Mouse (Mus musculus): ENCODE measurements around the gene Gm12569. TPM values are rescaled to one million over a fixed set of nuclear protein-coding genes. Genes with fewer than 3 reads are reported as not detected.

Gm12569 gene
- polyA plus RNA-seq (2015; fragmentation: Nextera tagmentation; extraction: Ambion mirVana): not detected in 2 replicates

GRCm38 (mm10) chr11:51220308-51220707 lies at the start of gene Gm12569:
TSS of gene Gm12569 (plus strand) at chr11:51220473.
- Histone ChIP-seq H3K4me2 (replicated peaks) (no peak within 1 kb of the TSS), H3K36me3 (no peaks in the 10 kb centered on the region), H3K27ac (replicated peaks) (no peak within 1 kb of the TSS), H3K27me3 (no peaks in the 10 kb centered on the region), H3K4me1 (no peaks in the 10 kb centered on the region), H3K9me3 (no peaks in the 10 kb centered on the region), H3K9ac (replicated peaks) (no peak within 1 kb of the TSS), H3K4me3 (no peak within 1 kb of the TSS)
- 95% methylated on average over 11 of the region's 11 CpGs for WGBS
- no peak for ATAC-seq (replicated peaks)

GRCm38 (mm10) chr11:51202726-51203125 lies 17.5 kb upstream of the Gm12569 start:
- Histone ChIP-seq H3K4me1 (no peaks in the 10 kb centered on the region), H3K4me2 (replicated peaks) (no peak overlapping the region), H3K9me3 (no peaks in the 10 kb centered on the region), H3K36me3 (no peaks in the 10 kb centered on the region), H3K9ac (replicated peaks) (no peak overlapping the region), H3K27ac (replicated peaks) (no peak overlapping the region), H3K4me3 (no peak overlapping the region), H3K27me3 (no peaks in the 10 kb centered on the region)
- ATAC-seq (replicated peaks): no peak
- WGBS: 83% methylated on average over 5 of the region's 5 CpGs

- Histone ChIP-seq H3K9me3 (no peaks in the 10 kb centered on the region), H3K27ac (replicated peaks) (no peak overlapping the region), H3K36me3 (no peaks in the 10 kb centered on the region), H3K9ac (replicated peaks) (no peak overlapping the region), H3K4me3 (no peak overlapping the region), H3K4me2 (replicated peaks) (no peak overlapping the region), H3K4me1 (no peaks in the 10 kb centered on the region), H3K27me3 (no peaks in the 10 kb centered on the region)
- no peak for ATAC-seq (replicated peaks)
- WGBS: 89% methylated on average over 3 of the region's 3 CpGs
These were observed 12.5 kb upstream of the Gm12569 start for GRCm38 (mm10) chr11:51207758-51208157.

- 89% methylated on average over 5 of the region's 5 CpGs for WGBS
These were observed 8.8 kb upstream of the Gm12569 start for GRCm38 (mm10) chr11:51211426-51211825.

GRCm38 (mm10) chr11:51214021-51214420 lies 6.3 kb upstream of the Gm12569 start:
- ATAC-seq (replicated peaks): no peak
- no peaks in the 10 kb centered on the region for H3K27me3 ChIP-seq
- no peak overlapping the region for H3K9ac ChIP-seq (replicated peaks)
- 85% methylated on average over 7 of the region's 7 CpGs for WGBS
- H3K36me3 ChIP-seq: no peaks in the 10 kb centered on the region
- no peaks in the 10 kb centered on the region for H3K4me1 ChIP-seq
- no peak overlapping the region for H3K4me3 ChIP-seq
- H3K9me3 ChIP-seq: no peaks in the 10 kb centered on the region
- no peak overlapping the region for H3K27ac ChIP-seq (replicated peaks)
- H3K4me2 ChIP-seq (replicated peaks): no peak overlapping the region

More at GRCm38 (mm10) chr11:51211426-51211825, 8.8 kb upstream of the Gm12569 start:
- Histone ChIP-seq H3K4me1 (no peaks in the 10 kb centered on the region), H3K36me3 (no peaks in the 10 kb centered on the region), H3K9me3 (no peaks in the 10 kb centered on the region), H3K4me3 (no peak overlapping the region), H3K9ac (replicated peaks) (no peak overlapping the region), H3K27me3 (no peaks in the 10 kb centered on the region), H3K4me2 (replicated peaks) (no peak overlapping the region), H3K27ac (replicated peaks) (no peak overlapping the region)
- no peak for ATAC-seq (replicated peaks)

GRCm38 (mm10) chr11:51219396-51219980 lies 785 bp upstream of the Gm12569 start:
- Histone ChIP-seq H3K27me3 (no peaks in the 10 kb centered on the region), H3K9me3 (no peaks in the 10 kb centered on the region), H3K4me3 (no peak overlapping the region), H3K27ac (replicated peaks) (no peak overlapping the region), H3K36me3 (no peaks in the 10 kb centered on the region), H3K4me1 (no peaks in the 10 kb centered on the region), H3K9ac (replicated peaks) (no peak overlapping the region), H3K4me2 (replicated peaks) (no peak overlapping the region)
- 80% methylated on average over 12 of the region's 12 CpGs for WGBS
- no peak for ATAC-seq (replicated peaks)

- Histone ChIP-seq H3K9me3 (no peaks in the 10 kb centered on the region), H3K9ac (replicated peaks) (no peak overlapping the region), H3K4me2 (replicated peaks) (no peak overlapping the region), H3K4me1 (no peaks in the 10 kb centered on the region), H3K36me3 (no peaks in the 10 kb centered on the region), H3K27ac (replicated peaks) (no peak overlapping the region), H3K4me3 (no peak overlapping the region), H3K27me3 (no peaks in the 10 kb centered on the region)
- WGBS: 70% methylated on average over 4 of the region's 4 CpGs
- ATAC-seq (replicated peaks): no peak
These were observed 6.8 kb downstream of the Gm12569 start for GRCm38 (mm10) chr11:51227104-51227503.

- no peaks in the 10 kb centered on the region for H3K9me3 ChIP-seq
- H3K4me1 ChIP-seq: no peaks in the 10 kb centered on the region
- no peak for ATAC-seq (replicated peaks)
- H3K9ac ChIP-seq (replicated peaks): no peak overlapping the region
- H3K4me2 ChIP-seq (replicated peaks): no peak overlapping the region
- no peak overlapping the region for H3K27ac ChIP-seq (replicated peaks)
- no peak overlapping the region for H3K4me3 ChIP-seq
- 90% methylated on average over 9 of the region's 9 CpGs for whole genome bisulfite sequencing
- H3K36me3 ChIP-seq: no peaks in the 10 kb centered on the region
- H3K27me3 ChIP-seq: no peaks in the 10 kb centered on the region
These were observed 14.4 kb downstream of the Gm12569 start for GRCm38 (mm10) chr11:51234626-51235025.

- H3K9ac ChIP-seq (replicated peaks): no peak overlapping the region
- WGBS: 91% methylated on average over 2 of the region's 2 CpGs
- ATAC-seq (replicated peaks): no peak
These were observed 22.6 kb downstream of the Gm12569 start for GRCm38 (mm10) chr11:51242897-51243296.

GRCm38 (mm10) chr11:51257006-51257405 lies 36.7 kb downstream of the Gm12569 start:
- Histone ChIP-seq H3K27me3 (no peaks in the 10 kb centered on the region), H3K4me3 (no peak overlapping the region), H3K4me2 (replicated peaks) (no peak overlapping the region), H3K36me3 (no peaks in the 10 kb centered on the region), H3K4me1 (no peaks in the 10 kb centered on the region), H3K9me3 (no peaks in the 10 kb centered on the region), H3K27ac (replicated peaks) (no peak overlapping the region), H3K9ac (replicated peaks) (no peak overlapping the region)
- ATAC-seq (replicated peaks): no peak
- 93% methylated on average over 4 of the region's 4 CpGs for WGBS

More at GRCm38 (mm10) chr11:51242897-51243296, 22.6 kb downstream of the Gm12569 start:
- Histone ChIP-seq H3K4me2 (replicated peaks) (no peak overlapping the region), H3K9me3 (no peaks in the 10 kb centered on the region), H3K27ac (replicated peaks) (no peak overlapping the region), H3K4me3 (no peak overlapping the region), H3K27me3 (no peaks in the 10 kb centered on the region), H3K36me3 (no peaks in the 10 kb centered on the region), H3K4me1 (no peaks in the 10 kb centered on the region)

- WGBS: 75% methylated on average over 3 of the region's 3 CpGs
- H3K36me3 ChIP-seq: no peaks in the 10 kb centered on the region
- H3K4me2 ChIP-seq (replicated peaks): peak within 1 kb of the TSS; percentile 69
- no peaks in the 10 kb centered on the region for H3K27me3 ChIP-seq
- ATAC-seq (replicated peaks): no peak
- no peaks in the 10 kb centered on the region for H3K9me3 ChIP-seq
- H3K9ac ChIP-seq (replicated peaks): peak within 1 kb of the TSS; percentile 50
- peak within 1 kb of the TSS; percentile 96 for H3K4me3 ChIP-seq
- peaks cover 34% of the 10 kb centered on the region for H3K4me1 ChIP-seq
- H3K27ac ChIP-seq (replicated peaks): peak within 1 kb of the TSS; percentile 77
These were observed 41.5 kb downstream of the Gm12569 start, which contains the start of gene Clk4 for GRCm38 (mm10) chr11:51261680-51262219. TSS of gene Clk4 (plus strand) at chr11:51261730.

GRCm38 (mm10) chr11:51262342-51263285 lies 42.3 kb downstream of the Gm12569 start, which contains the start of gene BC049762:
TSS of gene BC049762 (minus strand) at chr11:51263046.
- Histone ChIP-seq H3K4me3 (peak within 1 kb of the TSS; percentile 96), H3K27me3 (no peaks in the 10 kb centered on the region), H3K9ac (replicated peaks) (peak within 1 kb of the TSS; percentile 95), H3K4me1 (peaks cover 36% of the 10 kb centered on the region), H3K9me3 (no peaks in the 10 kb centered on the region), H3K4me2 (replicated peaks) (peak within 1 kb of the TSS; percentile 69), H3K27ac (replicated peaks) (peak within 1 kb of the TSS; percentile 96), H3K36me3 (no peaks in the 10 kb centered on the region)
- ATAC-seq (replicated peaks): peak; percentile 99
- WGBS: 9% methylated on average over 57 of the region's 57 CpGs

Data from forebrain, embryonic 15.5 days (tissue).